Mouse (Mus musculus): ENCODE data around the gene Slc25a40.

Gene Slc25a40

GRCm38 (mm10) chr5:8489471-8490110 lies 66.9 kb downstream of the Slc25a40 start:
- peak; percentile 2 for DNase-seq (ENCODE audit: low spot score)

- no peak for DNase-seq (ENCODE audit: low spot score)
These were observed 69.1 kb downstream of the Slc25a40 start for GRCm38 (mm10) chr5:8491778-8492177.

All from T-cell, adult 2 months (primary cell).